Mouse (Mus musculus) neural tube, embryonic 12.5 days (tissue): ENCODE results near the gene Tango2. TPM values are rescaled to one million over a fixed set of nuclear protein-coding genes. Genes with fewer than 3 reads are reported as not detected.

Source experiments
- ATAC-seq: fragments of 200-750 bp; cut with Nextera tagmentation; 2 replicates; pipeline ENCODE4 v1.8.0; 2017; ENCODE audit warnings: low read depth, mild to moderate bottlenecking, moderate TSS enrichment, moderate library complexity; ENCODE audit not compliant: low FRiP score
- H3K27ac ChIP-seq: fragments of 300-500 bp; sonication (generic); 2 replicates; pipeline ENCODE4 v1.5.1; 2016
- H3K27me3 ChIP-seq: fragments of 300-500 bp; sonication (generic); replicated peaks from 2 replicates; pipeline ENCODE4 v1.6.1; 2016; ENCODE audit warnings: mild to moderate bottlenecking
- H3K36me3 ChIP-seq: fragments of 300-500 bp; sonication (generic); 2 replicates; pipeline ENCODE4 v1.6.1; 2016; ENCODE audit warnings: mild to moderate bottlenecking
- H3K4me1 ChIP-seq: fragments of 300-500 bp; sonication (generic); 2 replicates; pipeline ENCODE4 v1.6.1; 2016
- H3K4me2 ChIP-seq: fragments of 300-500 bp; sonication (generic); replicated peaks from 2 replicates; pipeline ENCODE4 v1.6.1; 2016; ENCODE audit warnings: mild to moderate bottlenecking
- H3K4me3 ChIP-seq: fragments of 300-500 bp; sonication (generic); 2 replicates; pipeline ENCODE4 v1.5.1; 2016
- H3K9ac ChIP-seq: fragments of 300-500 bp; sonication (generic); 2 replicates; pipeline ENCODE4 v1.6.1; 2016; ENCODE audit warnings: mild to moderate bottlenecking
- H3K9me3 ChIP-seq: fragments of 300-500 bp; sonication (generic); 2 replicates; pipeline ENCODE4 v1.6.1; 2016; ENCODE audit warnings: mild to moderate bottlenecking
- WGBS: fragments of 180-500 bp; shearing (Covaris S2); methylation state at CpG from one replicate; pipeline ENCODE4 v1.1.7; 2016; 5-methylcytosine and 5-hydroxymethylcytosine counted together
- microRNA counts: library from miRNA; unstranded; fragments of <30 nt; microRNA quantifications from one replicate; lab custom pipeline; 2017
- microRNA-seq: library from miRNA; unstranded; fragments of <30 nt; microRNA quantifications from one replicate; pipeline ENCODE4, GENCODE M21; 2017
- polyA plus RNA-seq: library from polyadenylated mRNA; unstranded; fragments of >200 nt; fragmentation: Nextera tagmentation; extraction: Ambion mirVana; gene quantifications from 2 replicates; pipeline ENCODE4 v1.2.1, GENCODE M21; 2016

Tango2 gene
- polyA plus RNA-seq, 1 experiment from 2014 or later = 60.0 TPM

- ATAC-seq = no peak
Observed at GRCm38 (mm10) chr16:18268182-18268581, 79.7 kb downstream of the Tango2 start.

GRCm38 (mm10) chr16:18265024-18265423, 82.9 kb downstream of the Tango2 start:
- peaks cover 86% of the 10 kb centered on the region for H3K36me3 ChIP-seq
- H3K4me2 ChIP-seq = no peak overlapping the region
- ATAC-seq = no peak
- no peaks in the 10 kb centered on the region for H3K4me1 ChIP-seq
- H3K9me3 ChIP-seq = no peaks in the 10 kb centered on the region
- no peak overlapping the region for H3K27ac ChIP-seq
- WGBS = 83% methylated on average over 2 of the region's 2 CpGs
- H3K27me3 ChIP-seq = no peaks in the 10 kb centered on the region
- no peak overlapping the region for H3K9ac ChIP-seq
- no peak overlapping the region for H3K4me3 ChIP-seq

More at GRCm38 (mm10) chr16:18268182-18268581, 79.7 kb downstream of the Tango2 start:
- no peak overlapping the region for H3K4me3 ChIP-seq
- H3K27ac ChIP-seq = no peak overlapping the region
- no peaks in the 10 kb centered on the region for H3K4me1 ChIP-seq
- H3K4me2 ChIP-seq = no peak overlapping the region
- H3K9ac ChIP-seq = no peak overlapping the region
- H3K27me3 ChIP-seq = no peaks in the 10 kb centered on the region
- H3K36me3 ChIP-seq = peaks cover 89% of the 10 kb centered on the region
- no peaks in the 10 kb centered on the region for H3K9me3 ChIP-seq
- 88% methylated on average over 5 of the region's 5 CpGs for WGBS

- Histone ChIP-seq H3K4me1 (no peaks in the 10 kb centered on the region), H3K9ac (no peak within 1 kb of the TSS), H3K36me3 (peaks cover 90% of the 10 kb centered on the region), H3K27ac (no peak within 1 kb of the TSS), H3K4me3 (no peak within 1 kb of the TSS), H3K4me2 (no peak within 1 kb of the TSS), H3K9me3 (no peaks in the 10 kb centered on the region), H3K27me3 (no peaks in the 10 kb centered on the region)
- 94% methylated on average over 2 of the region's 2 CpGs for WGBS
- no peak for ATAC-seq
Observed at GRCm38 (mm10) chr16:18258221-18258620, 89.7 kb downstream of the Tango2 start, which contains the start of gene Gm49776. Gene Gm49776 (minus strand): TSS chr16:18258321.

GRCm38 (mm10) chr16:18253866-18254265, 94.0 kb downstream of the Tango2 start:
- no peak overlapping the region for H3K4me3 ChIP-seq
- no peak overlapping the region for H3K9ac ChIP-seq
- no peak overlapping the region for H3K27ac ChIP-seq
- 98% methylated on average over 1 of the region's 1 CpGs for WGBS
- H3K36me3 ChIP-seq = peaks cover 81% of the 10 kb centered on the region
- no peak overlapping the region for H3K4me2 ChIP-seq
- no peaks in the 10 kb centered on the region for H3K27me3 ChIP-seq
- ATAC-seq = no peak
- no peaks in the 10 kb centered on the region for H3K9me3 ChIP-seq
- peaks cover 26% of the 10 kb centered on the region for H3K4me1 ChIP-seq

GRCm38 (mm10) chr16:18252736-18253135, 95.2 kb downstream of the Tango2 start:
- H3K36me3 ChIP-seq = peaks cover 72% of the 10 kb centered on the region
- H3K4me3 ChIP-seq = no peak overlapping the region

GRCm38 (mm10) chr16:18250828-18251790, 96.8 kb downstream of the Tango2 start:
- H3K9me3 ChIP-seq = no peaks in the 10 kb centered on the region
- peak overlapping the region; percentile 94 for H3K4me2 ChIP-seq
- 68% methylated on average over 10 of the region's 10 CpGs for WGBS
- H3K9ac ChIP-seq = peak overlapping the region; percentile 90
- ATAC-seq = no peak
- peaks cover 64% of the 10 kb centered on the region for H3K36me3 ChIP-seq
- no peaks in the 10 kb centered on the region for H3K27me3 ChIP-seq
- H3K27ac ChIP-seq = no peak overlapping the region
- H3K4me1 ChIP-seq = peaks cover 38% of the 10 kb centered on the region
- H3K4me3 ChIP-seq = peak overlapping the region; percentile 5; the same call in 1 of the 2 replicates

More at GRCm38 (mm10) chr16:18252736-18253135, 95.2 kb downstream of the Tango2 start:
- H3K9me3 ChIP-seq = no peaks in the 10 kb centered on the region
- peaks cover 26% of the 10 kb centered on the region for H3K4me1 ChIP-seq
- no peak overlapping the region for H3K9ac ChIP-seq
- no peaks in the 10 kb centered on the region for H3K27me3 ChIP-seq
- H3K27ac ChIP-seq = no peak overlapping the region
- H3K4me2 ChIP-seq = no peak overlapping the region
- WGBS = 86% methylated on average over 6 of the region's 6 CpGs
- no peak for ATAC-seq

MicroRNAs within 50 kb of the gene (microRNA counts, 519-probe panel; counts per million panel counts)
- 342 counts per million, percentile 67 among the panel's probes with 10 or more counts for microRNA mmu-miR-1306 (lab: Ali Mortazavi, UCI)
- microRNA mmu-miR-185 (lab: Ali Mortazavi, UCI) = 4,362 counts per million, percentile 79 among the panel's probes with 10 or more counts

Small RNA genes lying within 50 kb of the gene (microRNA-seq; reads per million reads assigned to microRNA genes)
- gene Gm24572 = 2.2 reads per million, percentile 1 among the genes with 10 or more reads in this experiment
- not detected for gene Gm26219
- gene Mir1306 = 325 reads per million, percentile 67 among the genes with 10 or more reads in this experiment
- 239 reads per million, percentile 62 among the genes with 10 or more reads in this experiment for gene Mir185

Other genes with a start within 250 kb of the Tango2 start
- gene Rtn4r, start 220.5 kb downstream of the Tango2 start, polyA plus RNA-seq = 15.6 and 16.5 TPM in 2 replicates
- gene Ccdc188, start 130.2 kb downstream of the Tango2 start, polyA plus RNA-seq = not detected in 2 replicates
- gene Zdhhc8, start 113.0 kb downstream of the Tango2 start, polyA plus RNA-seq = 16.7 and 17.7 TPM in 2 replicates
- 95.4 and 106 TPM in 2 replicates for gene Trmt2a, start 99.4 kb downstream of the Tango2 start, polyA plus RNA-seq
- gene Ranbp1, start 99.4 kb downstream of the Tango2 start, polyA plus RNA-seq = 701 and 706 TPM in 2 replicates
- gene Gm49776, start 89.8 kb downstream of the Tango2 start, polyA plus RNA-seq = 2.8 and 4.7 TPM in 2 replicates
- 36.7 and 37.4 TPM in 2 replicates for gene Dgcr8, start 58.9 kb downstream of the Tango2 start, polyA plus RNA-seq
- 114 and 118 TPM in 2 replicates for gene Arvcf, start 79 bp upstream of the Tango2 start, polyA plus RNA-seq
- gene Txnrd2, start 78.3 kb upstream of the Tango2 start, polyA plus RNA-seq = 20.5 and 24.8 TPM in 2 replicates
- 68.6 and 70.9 TPM in 2 replicates for gene Comt, start 78.7 kb upstream of the Tango2 start, polyA plus RNA-seq
- gene Gnb1l, start 150.6 kb upstream of the Tango2 start, polyA plus RNA-seq = 11.2 and 12.9 TPM in 2 replicates
- gene Rtl10, start 150.8 kb upstream of the Tango2 start, polyA plus RNA-seq = 1.7 and 2.2 TPM in 2 replicates
- gene Tbx1, start 242.6 kb upstream of the Tango2 start, polyA plus RNA-seq = 5.5 and 7.2 TPM in 2 replicates